ENCODE assay signal across 7 mouse cellular contexts in the genomic region with DNA sequence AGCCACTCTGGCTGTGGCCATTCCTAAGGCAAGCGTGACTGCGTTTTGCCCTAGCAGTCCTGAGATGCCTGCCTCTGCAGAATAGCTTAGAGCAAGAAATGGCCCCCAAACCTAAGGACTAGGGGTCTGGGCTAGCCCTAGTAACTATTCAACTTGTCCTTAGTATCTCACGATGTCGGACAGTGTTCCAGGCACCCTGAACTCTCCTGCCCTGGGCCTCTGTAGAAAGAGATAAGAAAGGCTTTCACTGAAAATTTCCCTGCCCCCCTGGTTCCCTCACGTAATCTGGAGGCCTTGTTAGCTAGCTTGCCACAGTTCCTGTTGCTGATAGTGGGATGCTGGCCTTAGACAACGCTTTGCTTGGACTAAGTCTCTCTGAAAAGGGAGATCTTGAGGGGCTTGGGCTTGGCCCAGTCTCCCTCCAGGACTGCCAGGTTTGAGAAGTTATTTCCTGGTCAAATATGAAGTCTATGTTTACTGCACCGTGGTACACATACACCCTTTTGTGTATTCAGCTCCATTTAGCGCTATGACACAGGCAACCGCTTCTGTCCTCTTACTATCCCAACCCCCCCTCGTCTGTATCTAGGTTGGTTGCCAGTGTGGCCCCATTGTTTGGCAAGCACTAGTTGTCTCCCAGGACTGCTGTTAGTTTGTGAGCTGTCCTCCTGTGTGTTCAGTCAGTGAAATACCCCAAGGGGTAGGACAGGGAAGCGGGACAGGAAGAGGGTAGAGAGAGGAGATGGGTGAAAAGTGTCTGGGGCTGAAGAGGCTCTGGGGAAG.
DNase-seq lines count a peak whose midpoint lies in the region; ATAC-seq and TF ChIP-seq lines count a peak whose summit lies in the region.

No protein-coding gene starts in this region.

- ATAC-seq in common myeloid progenitor, adult 5-6 weeks (replicated peaks; ENCODE audit: low read depth, poor library complexity, severe bottlenecking), result peak; percentile 46
- ATAC-seq in hematopoietic stem cell, adult 5-6 weeks (replicated peaks in 1 of 2; ENCODE audit: insufficient read depth in 1 of 2, low FRiP score in 2 of 2, low TSS enrichment in 1 of 2, low read depth in 1 of 2, poor library complexity in 2 of 2, severe bottlenecking in 2 of 2), result peak; percentile 7 to 16; a peak in 3 of 4 replicates
- ATAC-seq in liver, postnatal 0 days, result peak; percentile 85

- H3K4me3 ChIP-seq in MEL (ENCODE audit: control insufficient read depth in 1 of 2, insufficient read depth in 1 of 2, low read depth in 2 of 2, low read length in 2 of 2), result peak overlapping the region; percentile 43 to 57
- H3K4me3 ChIP-seq in liver, postnatal 0 days (ENCODE audit: low read depth, low read length), result peak overlapping the region; percentile 42

- DNase-seq in MEL (ENCODE audit: low read depth, low spot score), result peak; percentile 94
- DNase-seq in liver, postnatal 0 days, result peak; percentile 68
- DNase-seq in spleen, adult 18-20 months, result peak; percentile 26 to 36
- no peak for DNase-seq in right cerebral cortex, postnatal 36 days (ENCODE audit: low spot score in 2 of 2)
- DNase-seq in urinary bladder, postnatal 36 days (ENCODE audit: low spot score in 2 of 2), result no peak

- peaks cover 17 to 29% of the 10 kb centered on the region in 2 experiments for H3K4me1 ChIP-seq in MEL (ENCODE audit: control insufficient read depth in 1 of 2, insufficient read depth in 2 of 2, low read length in 2 of 2)
- H3K4me1 ChIP-seq in liver, postnatal 0 days (ENCODE audit: insufficient read depth), result peaks cover 41% of the 10 kb centered on the region

- H3K9ac ChIP-seq in MEL (ENCODE audit: control insufficient read depth, low read depth, low read length, poor library complexity, severe bottlenecking), result peak overlapping the region; percentile 78
- H3K9ac ChIP-seq in liver, postnatal 0 days (replicated peaks), result peak overlapping the region; percentile 63

- peak in 1 of 2 experiments; percentile 32; a peak in 2 of 4 replicates for TF ChIP-seq POLR2A in MEL (IDR thresholded peaks at IDR 0.05; ENCODE audit: control insufficient read depth in 1 of 2, insufficient read depth in 1 of 2, low read depth in 1 of 2, low read length in 2 of 2, poor library complexity in 1 of 2)

- WGBS in liver, postnatal 0 days (ENCODE audit: insufficient replicate concordance), result 20% methylated on average over 11 of the region's 11 CpGs

- TF ChIP-seq RAD21 in MEL (IDR thresholded peaks at IDR 0.05; ENCODE audit: low read depth, low read length), result no peak; the same call in 1 of the 2 replicates

- H3K79me2 ChIP-seq in MEL (ENCODE audit: control insufficient read depth, insufficient read depth, low read length, poor library complexity), result no peaks in the 10 kb centered on the region; the same call in 1 of the 2 replicates

- H3K27ac ChIP-seq in MEL (ENCODE audit: control insufficient read depth, low read depth, low read length), result peak overlapping the region; percentile 100
- H3K27ac ChIP-seq in liver, postnatal 0 days (ENCODE audit: low read depth), result peak overlapping the region; percentile 95

- peaks cover 0 to 25% of the 10 kb centered on the region in 2 experiments; a peak in 2 of 4 replicates for H3K36me3 ChIP-seq in MEL (ENCODE audit: control insufficient read depth in 1 of 2, insufficient read depth in 2 of 2, low read length in 2 of 2)
- H3K36me3 ChIP-seq in liver, postnatal 0 days (replicated peaks; ENCODE audit: insufficient read depth, low read length), result no peaks in the 10 kb centered on the region

- TF ChIP-seq EP300 in MEL (IDR thresholded peaks at IDR 0.05; ENCODE audit: low read depth in 1 of 2, low read length in 2 of 2), result peak; percentile 94 to 95
- peak; percentile 97 for TF ChIP-seq EP300 in liver, postnatal 0 days (IDR thresholded peaks at IDR 0.05; ENCODE audit: low read depth)

- H3K27me3 ChIP-seq in MEL (ENCODE audit: control insufficient read depth in 1 of 2, insufficient read depth in 2 of 2, low read length in 2 of 2), result no peaks in the 10 kb centered on the region
- H3K27me3 ChIP-seq in liver, postnatal 0 days (ENCODE audit: insufficient read depth, low read length), result no peaks in the 10 kb centered on the region

- TF ChIP-seq CTCF in MEL (IDR thresholded peaks at IDR 0.05 in 2 of 3, conservative IDR thresholded peaks at IDR 0.05 in 1 of 3; ENCODE audit: control insufficient read depth in 1 of 3, insufficient read depth in 1 of 3, low read depth in 2 of 3, low read length in 3 of 3, poor library complexity in 1 of 3, severe bottlenecking in 1 of 3), result no peak
- no peak for TF ChIP-seq CTCF in liver, postnatal 0 days (IDR thresholded peaks at IDR 0.05; ENCODE audit: low read depth)

- H3K9me3 ChIP-seq in MEL (replicated peaks; ENCODE audit: insufficient read depth, low read length), result no peaks in the 10 kb centered on the region
- no peaks in the 10 kb centered on the region for H3K9me3 ChIP-seq in liver, postnatal 0 days (ENCODE audit: low read length)

- peak overlapping the region; percentile 77 for H3K4me2 ChIP-seq in liver, postnatal 0 days (ENCODE audit: low read depth, low read length)

TF ChIP-seq in MEL, 35 proteins besides CTCF, POLR2A, EP300 and RAD21:
- TF ChIP-seq JUND (IDR thresholded peaks at IDR 0.05; ENCODE audit: low read depth, low read length), result 0 out of 2 replicates have a peak, but pooled peaks have one; percentile 59
- TF ChIP-seq POLR2AphosphoS5 (IDR thresholded peaks at IDR 0.05; ENCODE audit: borderline replicate concordance, low read depth, low read length), result no peak
- TF ChIP-seq POLR2AphosphoS2 (IDR thresholded peaks at IDR 0.05; ENCODE audit: low read length), result peak; percentile 58; the same call in 1 of the 2 replicates
- TF ChIP-seq E2F4 (IDR thresholded peaks at IDR 0.05; ENCODE audit: borderline replicate concordance, low read depth, low read length), result no peak
- no peak for TF ChIP-seq ZNF384 (IDR thresholded peaks at IDR 0.05; ENCODE audit: low read depth, low read length)
- peak; percentile 62 for TF ChIP-seq TBP (IDR thresholded peaks at IDR 0.05; ENCODE audit: low read depth, low read length)
- peak; percentile 96 for TF ChIP-seq GATA1 (IDR thresholded peaks at IDR 0.05; ENCODE audit: low read depth, low read length)
- peak; percentile 48 for TF ChIP-seq MYB (IDR thresholded peaks at IDR 0.05; ENCODE audit: low read depth, low read length)
- 0 out of 2 replicates have a peak, but pooled peaks have one; percentile 36 for TF ChIP-seq MYC (IDR thresholded peaks at IDR 0.05; ENCODE audit: low read depth, low read length)
- TF ChIP-seq MEF2A (IDR thresholded peaks at IDR 0.05; ENCODE audit: extremely low read depth, insufficient replicate concordance, low read depth, low read length, poor library complexity, severe bottlenecking), result 0 out of 2 replicates have a peak, but pooled peaks have one; percentile 26
- TF ChIP-seq MAFK (IDR thresholded peaks at IDR 0.05; ENCODE audit: borderline replicate concordance, low read depth, low read length), result no peak
- no peak for TF ChIP-seq SMC3 (IDR thresholded peaks at IDR 0.05; ENCODE audit: low read depth, low read length)
- peak; percentile 79 for TF ChIP-seq BHLHE40 (IDR thresholded peaks at IDR 0.05; ENCODE audit: borderline replicate concordance, low read depth, low read length)
- peak; percentile 76; the same call in 1 of the 2 replicates for TF ChIP-seq MAZ (IDR thresholded peaks at IDR 0.05; ENCODE audit: low read depth, low read length)
- TF ChIP-seq CHD1 (IDR thresholded peaks at IDR 0.05; ENCODE audit: low read depth, low read length), result peak; percentile 95
- peak; percentile 94 for TF ChIP-seq TCF12 (IDR thresholded peaks at IDR 0.05; ENCODE audit: low read depth, low read length)
- peak; percentile 84 for TF ChIP-seq TAL1 (IDR thresholded peaks at IDR 0.05; ENCODE audit: low read length)
- peak; percentile 51 for TF ChIP-seq HCFC1 (IDR thresholded peaks at IDR 0.05; ENCODE audit: low read depth, low read length)
- no peak for TF ChIP-seq NRF1 (IDR thresholded peaks at IDR 0.05; ENCODE audit: insufficient read depth, low read depth, low read length, poor library complexity, severe bottlenecking)
- peak; percentile 54; the same call in 1 of the 2 replicates for TF ChIP-seq KAT2A (conservative IDR thresholded peaks at IDR 0.05; ENCODE audit: low read depth, low read length)
- TF ChIP-seq CHD2 (IDR thresholded peaks at IDR 0.05; ENCODE audit: low read length), result peak; percentile 73
- peak; percentile 89 for TF ChIP-seq ETS1 (IDR thresholded peaks at IDR 0.05; ENCODE audit: low read depth, low read length)
- TF ChIP-seq MAX (IDR thresholded peaks at IDR 0.05; ENCODE audit: low read length), result no peak
- no peak for TF ChIP-seq USF2 (IDR thresholded peaks at IDR 0.05; ENCODE audit: borderline replicate concordance in 1 of 2, insufficient read depth in 1 of 2, low read depth in 1 of 2, low read length in 2 of 2)
- TF ChIP-seq RCOR1 (IDR thresholded peaks at IDR 0.05; ENCODE audit: low read depth, low read length), result peak; percentile 85
- TF ChIP-seq ELF1 (IDR thresholded peaks at IDR 0.05; ENCODE audit: low read depth, low read length), result no peak
- TF ChIP-seq SIN3A (IDR thresholded peaks at IDR 0.05; ENCODE audit: low read length), result peak; percentile 90
- TF ChIP-seq MXI1 (IDR thresholded peaks at IDR 0.05; ENCODE audit: low read depth, low read length), result peak; percentile 62

Comparison
In these comparisons a context has a peak if more than half of its experiments do, and no peak if none do; other contexts are left out.
1. DNase-seq: peak in MEL (single experiment), liver, postnatal 0 days (single experiment) and spleen, adult 18-20 months (2 of 2); none in right cerebral cortex, postnatal 36 days (0 of 2) and urinary bladder, postnatal 36 days (0 of 2).
2. ATAC-seq: peak in every context shown above with its lines; median percentile 85 in liver, postnatal 0 days; 46 in common myeloid progenitor, adult 5-6 weeks; 12 in hematopoietic stem cell, adult 5-6 weeks.